Mouse (Mus musculus) erythroblast, embryonic 14.5 days (primary cell): Measurements from ENCODE around the gene F9. TPM values are rescaled to one million over a fixed set of nuclear protein-coding genes. Genes with fewer than 3 reads are reported as not detected.
"Not testable (repeated sequence)": the region's sequence is repeated elsewhere in the genome, so short reads cannot be mapped to it uniquely, and the experiment has no call there.

Experiments
- H3K27me3 ChIP-seq: 2 replicates; pipeline ENCODE4 v1.6.1; 2012; ENCODE audit warnings: inconsistent platforms; ENCODE audit not compliant: control insufficient read depth
- H3K36me3 ChIP-seq: 2 replicates; pipeline ENCODE4 v1.6.1; 2012; ENCODE audit warnings: mild to moderate bottlenecking, inconsistent platforms; ENCODE audit not compliant: control insufficient read depth
- H3K4me1 ChIP-seq: 2 replicates; pipeline ENCODE4 v1.6.1; 2012; ENCODE audit warnings: inconsistent platforms; ENCODE audit not compliant: control insufficient read depth
- H3K4me3 ChIP-seq: replicated peaks from 2 replicates; pipeline ENCODE3; 2012; ENCODE audit warnings: moderate library complexity, mild to moderate bottlenecking, inconsistent platforms
- H3K9me3 ChIP-seq: 2 replicates; pipeline ENCODE4 v1.6.1; 2012; ENCODE audit warnings: low read length, inconsistent platforms, mixed read lengths; ENCODE audit not compliant: control insufficient read depth
- GATA1 ChIP-seq: IDR thresholded peaks from 2 replicates; pipeline ENCODE4 v1.6.1; 2012; ENCODE audit warnings: low read length, inconsistent platforms, mixed read lengths
- TAL1 ChIP-seq: IDR thresholded peaks from 3 replicates; pipeline ENCODE4 v1.6.1; 2012; ENCODE audit warnings: low read length, inconsistent platforms, mixed read lengths
- polyA plus RNA-seq: library from polyadenylated mRNA; stranded (reverse); fragments of >175 nt; gene quantifications from 2 replicates; pipeline ENCODE4 v1.2.3, GENCODE M21; 2012

The F9 gene
- not detected in 2 replicates for polyA plus RNA-seq

DNA sequence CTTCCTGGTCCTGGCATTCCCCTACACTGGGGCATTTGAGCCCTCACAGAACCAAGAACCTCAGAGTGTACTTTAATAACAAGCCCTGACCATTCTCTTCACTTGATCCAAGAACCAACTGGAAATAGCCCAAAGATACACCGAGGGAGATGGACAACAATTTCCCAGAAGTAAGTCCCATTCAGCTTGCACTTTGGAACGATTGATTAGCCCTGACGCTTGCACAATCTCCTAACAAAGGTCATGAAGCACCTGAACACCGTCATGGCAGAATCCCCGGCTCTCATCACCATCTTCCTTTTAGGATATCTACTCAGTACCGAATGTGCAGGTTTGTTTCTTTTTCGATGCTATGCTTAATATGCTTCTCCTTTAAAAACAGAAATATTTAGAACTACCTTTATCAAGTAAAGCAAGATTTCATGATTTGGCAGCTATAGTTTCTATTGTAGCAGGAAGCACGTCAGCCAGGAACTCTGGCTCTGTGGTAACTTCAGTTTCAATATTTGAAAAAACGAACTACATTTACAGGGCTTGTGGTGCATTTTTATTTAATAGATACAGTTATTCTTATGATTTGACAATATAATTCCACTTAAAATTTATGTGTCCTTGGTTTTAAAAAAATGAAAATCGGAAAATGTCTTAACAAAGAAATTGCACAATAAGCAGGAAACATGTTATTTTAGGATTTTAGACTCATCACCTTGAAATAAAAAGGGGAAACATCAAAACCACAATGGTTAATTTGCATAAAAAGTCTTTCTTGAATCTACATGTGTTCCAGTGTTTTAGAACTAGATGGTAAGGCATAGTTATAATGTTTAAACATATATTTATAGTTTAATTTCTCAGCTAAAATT, at the start of gene F9:
TSS of gene F9 (plus strand) at position 244 of the 863 bp plus-strand sequence.
- H3K27me3 ChIP-seq, result no peaks in the 10 kb centered on the region
- TF ChIP-seq GATA1, result no peak
- TF ChIP-seq TAL1, result no peak

DNA sequence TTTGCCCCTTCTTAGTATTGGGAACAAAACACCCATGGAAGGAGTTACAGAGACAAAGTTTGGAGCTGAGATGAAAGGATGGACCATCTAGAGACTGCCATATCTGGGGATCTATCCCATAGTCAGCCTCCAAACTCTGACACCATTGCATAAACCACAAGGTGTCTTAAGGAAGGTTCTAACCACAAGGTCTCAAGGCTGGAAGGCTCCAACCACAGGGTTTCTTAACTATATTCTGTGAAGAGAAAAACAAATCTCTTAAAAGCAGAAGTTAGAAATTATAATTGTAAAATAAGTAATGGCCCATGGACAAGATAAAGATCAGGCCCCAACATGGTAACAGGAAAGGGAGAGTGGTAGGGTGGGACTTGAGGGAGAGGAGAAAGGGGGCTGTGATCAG, 29.5 kb upstream of the F9 start:
- H3K4me3 ChIP-seq, H3K4me1 ChIP-seq, H3K27me3 ChIP-seq, H3K9me3 ChIP-seq, H3K36me3 ChIP-seq: not testable (repeated sequence)

More for the DNA sequence above, at the start of gene F9:
- Histone ChIP-seq H3K4me3 (no peak within 1 kb of the TSS), H3K9me3 (no peaks in the 10 kb centered on the region), H3K4me1 (no peaks in the 10 kb centered on the region), H3K36me3 (no peaks in the 10 kb centered on the region)

DNA sequence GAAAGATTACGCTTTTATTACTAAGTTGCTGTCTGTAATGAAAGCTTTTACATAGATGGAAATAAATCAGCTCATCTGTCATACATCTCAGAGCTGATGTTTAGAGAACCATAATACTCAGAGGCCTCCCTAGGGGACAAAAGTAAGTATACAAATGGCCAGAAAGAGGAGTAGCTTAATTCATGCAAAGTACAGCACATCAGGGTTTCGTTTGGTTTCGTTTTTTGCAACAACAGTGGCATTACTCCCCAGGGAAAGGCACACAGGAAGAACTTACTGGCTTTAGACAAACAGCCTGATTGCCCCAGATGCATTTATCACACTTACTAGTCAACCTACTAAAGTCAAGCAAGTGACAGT, 800 bp downstream of the F9 start:
- Histone ChIP-seq H3K36me3 (no peaks in the 10 kb centered on the region), H3K9me3 (no peaks in the 10 kb centered on the region), H3K4me3 (no peak overlapping the region), H3K27me3 (no peaks in the 10 kb centered on the region), H3K4me1 (no peaks in the 10 kb centered on the region)
- TF ChIP-seq GATA1 (no peak), TAL1 (no peak)

DNA sequence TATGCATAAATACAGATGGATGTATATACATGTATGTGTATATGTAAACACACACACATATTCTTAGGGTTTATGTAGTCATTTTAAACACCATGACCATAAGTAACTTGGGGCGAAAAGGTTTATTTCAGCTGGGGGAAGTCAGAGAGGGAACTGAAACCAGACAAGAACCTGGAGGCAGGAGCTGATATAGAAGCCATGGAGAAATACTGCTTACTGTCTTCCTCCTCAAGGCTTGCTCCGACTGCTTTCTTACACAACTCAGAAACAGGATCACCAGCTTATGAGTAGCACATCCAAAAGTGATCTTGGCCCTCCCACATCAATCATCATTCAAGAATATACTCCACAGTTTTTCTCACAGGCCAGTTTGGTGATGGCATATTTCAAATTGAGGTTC, 2.2 kb downstream of the F9 start:
- Histone ChIP-seq H3K9me3 (no peaks in the 10 kb centered on the region), H3K36me3 (no peaks in the 10 kb centered on the region), H3K4me3 (no peak overlapping the region), H3K27me3 (no peaks in the 10 kb centered on the region), H3K4me1 (no peaks in the 10 kb centered on the region)
- TF ChIP-seq TAL1 (no peak), GATA1 (no peak)

DNA sequence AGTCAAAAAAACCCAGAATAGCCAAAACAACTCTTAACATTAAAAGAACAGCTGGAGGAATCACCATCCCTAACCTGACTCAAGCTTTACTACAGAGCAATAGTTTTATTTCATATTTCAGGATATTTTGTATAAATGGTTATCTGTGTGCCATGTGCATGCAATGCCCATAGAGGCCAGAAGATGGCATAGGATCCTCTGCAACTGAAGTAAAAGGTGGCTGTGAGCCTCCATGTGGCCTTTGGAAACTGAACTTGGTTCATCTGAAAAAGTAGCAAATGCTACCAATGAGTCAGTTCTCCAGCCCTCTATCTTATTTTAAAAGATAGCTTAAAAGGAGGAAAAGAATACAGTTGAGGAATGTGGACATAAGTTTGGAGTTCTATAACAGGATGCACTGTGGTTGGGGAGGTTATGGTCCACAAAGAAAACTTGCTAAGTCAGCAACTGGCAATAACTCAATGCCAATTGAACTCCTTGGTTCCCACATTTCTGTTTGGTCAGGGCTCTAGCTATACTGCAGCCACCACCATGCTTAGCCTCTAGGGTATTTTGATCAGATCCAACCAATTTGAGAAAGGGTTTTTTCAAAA, 13.9 kb downstream of the F9 start:
- Histone ChIP-seq H3K36me3 (no peaks in the 10 kb centered on the region), H3K4me1 (no peaks in the 10 kb centered on the region), H3K27me3 (no peaks in the 10 kb centered on the region), H3K9me3 (no peaks in the 10 kb centered on the region), H3K4me3 (no peak overlapping the region)
- TF ChIP-seq TAL1 (no peak), GATA1 (no peak)

DNA sequence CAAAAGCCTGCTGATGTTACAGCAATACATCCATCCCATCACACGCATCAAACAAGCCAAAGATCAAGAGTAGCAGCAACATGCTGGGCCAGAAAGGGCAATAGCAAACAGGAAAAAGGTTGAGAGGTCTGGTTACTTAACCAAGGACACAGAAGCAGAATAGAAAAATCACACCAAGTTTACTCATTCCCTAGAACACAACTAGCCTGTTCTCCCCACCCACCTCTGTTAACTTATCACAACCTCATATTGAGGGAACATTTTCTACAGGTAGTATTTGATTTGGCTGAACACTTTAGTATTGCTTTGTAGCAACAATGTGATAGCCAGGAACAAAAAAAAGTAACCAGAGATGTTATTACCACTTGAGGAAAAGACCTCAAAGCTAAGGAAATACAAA, 15.3 kb downstream of the F9 start:
- Histone ChIP-seq H3K36me3 (no peaks in the 10 kb centered on the region), H3K27me3 (no peaks in the 10 kb centered on the region), H3K4me1 (no peaks in the 10 kb centered on the region), H3K9me3 (no peaks in the 10 kb centered on the region), H3K4me3 (no peak overlapping the region)
- TF ChIP-seq GATA1 (no peak), TAL1 (no peak)

DNA sequence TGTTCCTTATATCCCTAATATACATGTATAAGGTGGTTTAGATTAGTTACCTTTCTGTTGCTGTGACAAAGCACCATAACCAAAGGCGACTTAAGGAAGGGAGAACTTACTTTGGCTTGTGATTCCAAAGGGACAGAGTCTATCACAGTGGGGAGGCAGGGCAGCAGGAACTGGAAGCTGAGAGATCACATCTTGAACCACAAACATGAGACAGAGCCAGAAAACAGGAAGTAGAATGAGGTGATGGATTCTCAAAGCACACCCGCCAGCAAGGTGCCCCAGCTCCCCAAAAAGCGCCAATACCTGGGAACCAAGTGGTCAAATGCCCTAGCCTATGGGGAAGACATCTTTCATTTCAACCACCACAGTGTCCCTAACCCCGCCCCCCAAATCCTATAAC, 21.7 kb downstream of the F9 start:
- Histone ChIP-seq H3K4me3 (no peak overlapping the region), H3K4me1 (no peaks in the 10 kb centered on the region), H3K27me3 (no peaks in the 10 kb centered on the region), H3K36me3 (no peaks in the 10 kb centered on the region), H3K9me3 (no peaks in the 10 kb centered on the region)
- TF ChIP-seq TAL1 (no peak), GATA1 (no peak)

DNA sequence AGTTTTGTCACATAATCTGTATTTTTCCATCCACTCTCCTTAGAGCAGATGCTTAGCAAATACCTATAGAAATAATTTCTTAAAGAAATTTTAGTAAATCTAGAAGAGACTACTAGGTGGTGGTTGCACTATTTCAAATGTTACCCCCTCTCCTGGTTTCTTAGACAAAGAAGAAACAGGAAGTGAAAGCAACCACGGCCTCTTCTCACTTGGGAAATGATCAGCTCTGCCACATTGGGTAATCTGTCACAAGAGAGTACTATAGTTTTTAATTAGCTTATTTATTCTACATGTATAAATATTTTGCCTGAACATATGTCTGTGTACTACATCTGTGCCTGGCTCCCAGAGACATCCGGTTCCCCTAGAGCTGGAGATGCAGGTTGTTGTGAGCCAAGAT, 22.3 kb downstream of the F9 start:
- no peak for TF ChIP-seq GATA1
- no peak for TF ChIP-seq TAL1
- no peaks in the 10 kb centered on the region for H3K27me3 ChIP-seq
- no peaks in the 10 kb centered on the region for H3K36me3 ChIP-seq
- no peaks in the 10 kb centered on the region for H3K9me3 ChIP-seq
- no peak overlapping the region for H3K4me3 ChIP-seq
- no peaks in the 10 kb centered on the region for H3K4me1 ChIP-seq

DNA sequence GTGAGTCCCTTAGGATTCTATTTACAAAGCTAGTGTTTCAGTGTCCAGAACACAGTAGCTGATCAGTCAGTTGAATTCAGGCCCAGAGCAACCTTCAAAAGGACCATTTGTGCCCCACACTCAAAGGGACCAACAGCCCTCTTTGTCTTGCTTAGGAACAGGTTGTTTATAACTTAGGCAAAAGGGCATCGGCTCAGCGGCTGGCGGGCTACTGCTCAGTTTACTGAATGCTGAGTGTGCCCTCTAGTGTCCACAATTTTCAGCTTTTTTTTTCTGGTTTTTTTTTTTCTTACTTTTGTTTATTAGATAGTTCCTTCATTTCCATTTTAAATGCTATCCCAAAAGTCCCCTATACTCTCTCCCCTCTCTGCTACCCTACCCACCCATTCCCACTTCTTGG, 27.4 kb downstream of the F9 start:
- H3K9me3 ChIP-seq, result no peaks in the 10 kb centered on the region
- no peaks in the 10 kb centered on the region for H3K36me3 ChIP-seq
- no peaks in the 10 kb centered on the region for H3K27me3 ChIP-seq
- H3K4me3 ChIP-seq, result no peak overlapping the region
- no peak for TF ChIP-seq TAL1
- no peak for TF ChIP-seq GATA1
- no peaks in the 10 kb centered on the region for H3K4me1 ChIP-seq
